Mouse (Mus musculus): Measurements from ENCODE around the gene Phip. TPM values are rescaled to one million over a fixed set of nuclear protein-coding genes. Genes with fewer than 3 reads are reported as not detected.

The Phip gene
- total RNA-seq, 2 experiments from 2014 or later: 67.2 to 80.6 TPM

Other genes with a start within 250 kb of the Phip start
- gene Irak1bp1, start 146.0 kb downstream of the Phip start, total RNA-seq (2021): 10 to 100 TPM; 19.0 to 20.3 TPM
- gene Hmgn3, start 171.2 kb upstream of the Phip start, total RNA-seq (2021): 10 to 100 TPM; 85.5 to 88.8 TPM

Measured in left cerebral cortex, postnatal 25 days (tissue).